Mouse (Mus musculus): ENCODE measurements at regions not wholly inside any gene's neighbourhood (a gene's known extent, or its start where the extent isn't known, plus 50 kb on each side); places are given as distances from the start of the nearest gene placed in this dataset.

DNA sequence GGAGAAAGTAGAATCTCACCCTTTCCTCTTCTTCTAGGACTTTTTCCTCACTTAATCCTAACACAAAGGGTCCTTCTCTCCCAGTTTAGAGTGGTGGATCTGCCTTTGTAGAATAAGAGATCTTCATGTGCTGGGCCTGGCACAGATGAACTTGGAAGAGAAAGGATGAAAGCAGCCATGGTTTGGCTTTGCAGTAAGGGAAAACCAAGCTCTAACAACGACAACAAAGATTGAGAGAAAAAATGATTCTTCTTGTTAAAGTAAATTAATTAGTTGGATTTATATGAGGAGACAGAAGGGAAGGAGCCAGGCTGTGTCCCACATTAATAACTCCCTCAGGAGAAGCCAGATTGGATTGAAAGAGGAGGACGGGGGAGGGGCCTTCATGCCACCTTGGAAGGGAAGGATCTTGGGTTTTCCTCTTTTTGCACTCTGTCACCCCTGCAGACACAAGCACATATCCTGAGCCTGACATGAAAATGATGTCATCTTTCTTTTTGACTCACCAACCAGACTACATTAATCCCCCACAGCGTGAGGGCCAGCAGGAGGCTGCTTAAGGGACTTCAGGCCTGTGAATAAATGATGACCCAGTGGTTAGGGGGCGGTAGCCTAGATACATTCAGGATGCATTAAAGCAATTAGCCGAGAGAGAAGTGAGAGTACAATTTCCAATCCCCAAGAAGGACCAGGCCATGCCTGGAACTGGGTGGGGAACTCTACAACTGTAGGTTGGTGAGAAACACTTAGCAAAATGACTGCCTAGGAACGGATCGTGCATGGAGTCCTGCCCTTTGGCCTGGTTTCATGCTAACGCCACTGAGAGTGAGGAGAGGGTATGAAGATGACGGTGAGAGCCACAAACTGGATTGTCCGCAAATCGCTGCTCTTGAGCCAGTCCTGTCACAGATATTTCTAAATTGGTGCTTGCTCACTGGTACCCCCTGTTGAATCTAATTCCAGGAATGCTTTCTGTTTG lies 69.4 kb upstream of the Klf7 start:
- H3K27me3 ChIP-seq (ENCODE audit: control insufficient read depth, insufficient read depth, insufficient read length): no peaks in the 10 kb centered on the region
- no peak overlapping the region for H3ac ChIP-seq (ENCODE audit: control insufficient read depth, insufficient read length)
- no peaks in the 10 kb centered on the region for H3K79me2 ChIP-seq (ENCODE audit: control insufficient read depth, insufficient read depth)
- TF ChIP-seq CEBPB (IDR thresholded peaks at IDR 0.05; ENCODE audit: insufficient read depth, poor library complexity, severe bottlenecking): no peak
- H3K36me3 ChIP-seq (ENCODE audit: control insufficient read depth, insufficient read depth): no peaks in the 10 kb centered on the region
- no peak overlapping the region for H3K4me3 ChIP-seq
- no peak overlapping the region for H3K4me2 ChIP-seq (ENCODE audit: low read depth)

DNA sequence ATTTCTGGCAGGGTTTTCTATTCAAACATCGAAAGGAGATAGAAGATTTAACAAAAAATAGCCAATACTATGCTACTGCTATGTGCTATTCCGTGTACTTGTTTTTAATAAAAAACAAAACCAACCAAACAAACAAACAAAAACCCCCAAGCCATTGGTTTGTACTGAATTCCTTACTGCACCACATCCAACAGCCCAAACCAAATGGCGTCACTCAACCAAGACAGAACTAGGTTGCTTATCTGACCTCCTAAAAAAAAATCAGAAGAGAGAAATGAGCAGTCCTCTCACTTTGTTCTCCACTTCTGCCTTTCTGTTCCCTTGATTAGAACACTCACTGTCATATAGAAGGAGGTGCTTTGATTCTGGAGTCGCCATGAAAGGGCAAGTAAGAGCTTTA lies 68.6 kb upstream of the Klf7 start:
- Histone ChIP-seq H3K4me2 (ENCODE audit: low read depth) (no peak overlapping the region), H3K27me3 (ENCODE audit: control insufficient read depth, insufficient read depth, insufficient read length) (no peaks in the 10 kb centered on the region), H3ac (ENCODE audit: control insufficient read depth, insufficient read length) (no peak overlapping the region), H3K4me3 (no peak overlapping the region), H3K79me2 (ENCODE audit: control insufficient read depth, insufficient read depth) (no peaks in the 10 kb centered on the region), H3K36me3 (ENCODE audit: control insufficient read depth, insufficient read depth) (no peaks in the 10 kb centered on the region)
- TF ChIP-seq POLR2A (IDR thresholded peaks at IDR 0.05; ENCODE audit: insufficient read length, low read depth) (no peak), CEBPB (IDR thresholded peaks at IDR 0.05; ENCODE audit: insufficient read depth, poor library complexity, severe bottlenecking) (no peak), MAX (IDR thresholded peaks at IDR 0.05; ENCODE audit: low read depth) (no peak), POLR2AphosphoS2 (IDR thresholded peaks at IDR 0.05; ENCODE audit: insufficient read length, low read depth) (no peak), MYOG (IDR thresholded peaks at IDR 0.05; ENCODE audit: control insufficient read depth in 1 of 3, insufficient read depth in 1 of 3, insufficient read length in 2 of 3, low read depth in 2 of 3) (no peak), TCF3 (IDR thresholded peaks at IDR 0.05; ENCODE audit: insufficient read length, low read depth) (no peak), USF1 (IDR thresholded peaks at IDR 0.05; ENCODE audit: low read depth) (no peak), E2F4 (IDR thresholded peaks at IDR 0.05; ENCODE audit: insufficient read depth) (no peak), SRF (IDR thresholded peaks at IDR 0.05; ENCODE audit: control insufficient read depth, insufficient read length, low read depth) (no peak), MYOD1 (IDR thresholded peaks at IDR 0.05; ENCODE audit: control insufficient read depth in 1 of 3, insufficient read length in 2 of 3, low read depth in 2 of 3) (no peak), REST (IDR thresholded peaks at IDR 0.05; ENCODE audit: insufficient read depth, insufficient read length) (no peak)

DNA sequence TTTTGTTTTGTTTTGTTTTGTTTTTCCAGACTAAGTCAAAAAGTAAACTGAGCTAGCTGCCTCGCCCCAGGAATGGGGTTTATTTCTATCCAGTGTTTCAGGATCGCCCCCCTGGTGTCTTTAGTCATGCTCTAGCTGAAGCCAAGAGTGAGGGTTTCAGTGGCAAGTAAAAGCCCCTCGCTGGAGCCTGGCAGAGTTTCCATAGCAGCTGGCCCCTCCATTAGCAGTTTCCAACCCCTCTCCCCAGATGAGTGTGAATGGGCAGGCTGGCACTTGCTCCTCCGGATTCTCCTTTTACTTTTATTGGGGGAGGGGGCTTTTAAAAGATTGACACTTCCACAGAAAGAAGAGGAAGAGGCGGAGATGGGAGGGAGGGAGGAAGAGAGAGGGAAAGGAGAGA lies 68.0 kb upstream of the Klf7 start:
- no peak overlapping the region for H3K4me2 ChIP-seq (ENCODE audit: low read depth)
- H3ac ChIP-seq (ENCODE audit: control insufficient read depth, insufficient read length): no peak overlapping the region
- H3K4me3 ChIP-seq: no peak overlapping the region
- H3K27me3 ChIP-seq (ENCODE audit: control insufficient read depth, insufficient read depth, insufficient read length): no peaks in the 10 kb centered on the region
- H3K36me3 ChIP-seq (ENCODE audit: control insufficient read depth, insufficient read depth): no peaks in the 10 kb centered on the region
- TF ChIP-seq MYOD1 (IDR thresholded peaks at IDR 0.05; ENCODE audit: control insufficient read depth in 1 of 3, insufficient read length in 2 of 3, low read depth in 2 of 3): no peak
- no peak for TF ChIP-seq E2F4 (IDR thresholded peaks at IDR 0.05; ENCODE audit: insufficient read depth)
- TF ChIP-seq REST (IDR thresholded peaks at IDR 0.05; ENCODE audit: insufficient read depth, insufficient read length): no peak
- no peak for TF ChIP-seq MAX (IDR thresholded peaks at IDR 0.05; ENCODE audit: low read depth)
- TF ChIP-seq MYOG (IDR thresholded peaks at IDR 0.05; ENCODE audit: control insufficient read depth in 1 of 3, insufficient read depth in 1 of 3, insufficient read length in 2 of 3, low read depth in 2 of 3): no peak
- no peak for TF ChIP-seq CEBPB (IDR thresholded peaks at IDR 0.05; ENCODE audit: insufficient read depth, poor library complexity, severe bottlenecking)
- no peak for TF ChIP-seq TCF12 (IDR thresholded peaks at IDR 0.05; ENCODE audit: insufficient read depth, poor library complexity, severe bottlenecking)
- TF ChIP-seq POLR2AphosphoS2 (IDR thresholded peaks at IDR 0.05; ENCODE audit: insufficient read length, low read depth): no peak
- TF ChIP-seq POLR2A (IDR thresholded peaks at IDR 0.05; ENCODE audit: insufficient read length, low read depth): no peak
- no peak for TF ChIP-seq USF1 (IDR thresholded peaks at IDR 0.05; ENCODE audit: low read depth)
- no peak for TF ChIP-seq SRF (IDR thresholded peaks at IDR 0.05; ENCODE audit: control insufficient read depth, insufficient read length, low read depth)
- TF ChIP-seq TCF3 (IDR thresholded peaks at IDR 0.05; ENCODE audit: insufficient read length, low read depth): no peak
- H3K79me2 ChIP-seq (ENCODE audit: control insufficient read depth, insufficient read depth): no peaks in the 10 kb centered on the region

DNA sequence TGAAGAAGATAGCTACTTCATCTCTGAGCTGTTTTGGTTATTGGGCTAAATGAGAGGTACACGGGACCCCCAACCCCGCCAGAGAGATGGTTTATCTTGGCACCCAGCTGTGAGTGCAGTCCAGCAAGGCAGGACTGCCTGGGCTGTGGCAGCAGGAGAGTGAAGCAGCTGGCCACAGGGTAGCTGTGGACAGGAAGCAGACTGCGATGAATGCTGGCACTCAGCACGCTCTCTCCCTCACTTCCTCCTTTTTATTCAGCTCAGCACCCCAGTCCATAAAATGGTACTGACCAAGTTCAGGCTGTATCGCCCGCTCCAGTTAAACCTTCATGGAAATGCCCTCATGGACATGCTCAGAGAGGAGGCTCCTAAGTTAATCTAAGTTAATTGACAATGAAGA lies 67.4 kb upstream of the Klf7 start:
- H3ac ChIP-seq (ENCODE audit: control insufficient read depth, insufficient read length): no peak overlapping the region
- H3K4me2 ChIP-seq (ENCODE audit: low read depth): no peak overlapping the region
- H3K4me3 ChIP-seq: no peak overlapping the region
- H3K27me3 ChIP-seq (ENCODE audit: control insufficient read depth, insufficient read depth, insufficient read length): no peaks in the 10 kb centered on the region
- no peaks in the 10 kb centered on the region for H3K36me3 ChIP-seq (ENCODE audit: control insufficient read depth, insufficient read depth)
- TF ChIP-seq MYOD1 (IDR thresholded peaks at IDR 0.05; ENCODE audit: control insufficient read depth in 1 of 3, insufficient read length in 2 of 3, low read depth in 2 of 3): peak in 1 of 3 experiments; percentile 49
- no peak for TF ChIP-seq MAX (IDR thresholded peaks at IDR 0.05; ENCODE audit: low read depth)
- peak in 1 of 3 experiments; percentile 12 for TF ChIP-seq MYOG (IDR thresholded peaks at IDR 0.05; ENCODE audit: control insufficient read depth in 1 of 3, insufficient read depth in 1 of 3, insufficient read length in 2 of 3, low read depth in 2 of 3)
- H3K79me2 ChIP-seq (ENCODE audit: control insufficient read depth, insufficient read depth): no peaks in the 10 kb centered on the region

DNA sequence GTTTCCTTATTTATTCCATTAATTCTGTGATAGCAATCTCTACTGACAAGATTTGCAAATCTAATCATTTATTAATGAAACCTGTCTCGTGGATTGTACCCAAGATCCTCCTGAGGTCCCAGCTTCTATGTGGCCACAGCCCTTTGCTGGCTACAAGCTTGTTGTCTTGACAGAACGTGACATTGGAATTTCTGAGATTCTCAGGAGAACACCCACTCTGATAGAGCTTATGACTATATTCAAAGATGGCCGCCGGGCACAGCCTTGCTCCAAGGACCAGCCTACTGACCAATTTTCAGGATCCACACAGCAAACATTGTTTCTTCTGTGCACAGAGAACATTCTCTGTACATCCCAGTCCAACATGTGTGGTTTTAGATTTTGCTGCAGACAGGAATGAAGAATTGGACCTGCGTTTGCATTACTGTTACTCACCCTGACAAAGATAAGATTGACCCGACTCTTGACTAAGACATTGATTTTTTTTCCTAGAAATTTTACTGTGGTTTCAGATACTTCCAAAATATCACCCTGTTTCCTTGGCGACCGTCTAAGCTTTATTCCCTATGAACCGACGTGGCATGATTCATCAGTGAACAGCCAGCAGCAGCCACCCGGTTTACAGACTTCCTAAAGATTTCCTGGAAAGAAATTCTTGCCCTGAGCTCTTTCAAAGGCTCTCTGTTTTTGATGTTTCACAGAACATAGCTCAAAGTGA lies 65.9 kb upstream of the Klf7 start:
- Histone ChIP-seq H3K4me2 (ENCODE audit: low read depth) (peak overlapping the region; percentile 58), H3K79me2 (ENCODE audit: control insufficient read depth, insufficient read depth) (no peaks in the 10 kb centered on the region), H3K27me3 (ENCODE audit: control insufficient read depth, insufficient read depth, insufficient read length) (no peaks in the 10 kb centered on the region), H3K36me3 (ENCODE audit: control insufficient read depth, insufficient read depth) (no peaks in the 10 kb centered on the region), H3ac (ENCODE audit: control insufficient read depth, insufficient read length) (no peak overlapping the region), H3K4me3 (no peak overlapping the region)
- no peak for TF ChIP-seq MYOD1 (IDR thresholded peaks at IDR 0.05; ENCODE audit: control insufficient read depth in 1 of 3, insufficient read length in 2 of 3, low read depth in 2 of 3)
- TF ChIP-seq MAX (IDR thresholded peaks at IDR 0.05; ENCODE audit: low read depth): no peak
- TF ChIP-seq POLR2A (IDR thresholded peaks at IDR 0.05; ENCODE audit: insufficient read length, low read depth): no peak
- TF ChIP-seq USF1 (IDR thresholded peaks at IDR 0.05; ENCODE audit: low read depth): no peak
- TF ChIP-seq E2F4 (IDR thresholded peaks at IDR 0.05; ENCODE audit: insufficient read depth): no peak
- TF ChIP-seq POLR2AphosphoS2 (IDR thresholded peaks at IDR 0.05; ENCODE audit: insufficient read length, low read depth): no peak
- TF ChIP-seq REST (IDR thresholded peaks at IDR 0.05; ENCODE audit: insufficient read depth, insufficient read length): no peak
- no peak for TF ChIP-seq SRF (IDR thresholded peaks at IDR 0.05; ENCODE audit: control insufficient read depth, insufficient read length, low read depth)
- no peak for TF ChIP-seq MYOG (IDR thresholded peaks at IDR 0.05; ENCODE audit: control insufficient read depth in 1 of 3, insufficient read depth in 1 of 3, insufficient read length in 2 of 3, low read depth in 2 of 3)
- TF ChIP-seq CEBPB (IDR thresholded peaks at IDR 0.05; ENCODE audit: insufficient read depth, poor library complexity, severe bottlenecking): no peak
- no peak for TF ChIP-seq TCF3 (IDR thresholded peaks at IDR 0.05; ENCODE audit: insufficient read length, low read depth)
